Mouse (Mus musculus) midbrain, embryonic 11.5 days (tissue): ENCODE data around the gene Lamtor5. TPM values are rescaled to one million over a fixed set of nuclear protein-coding genes. Genes with fewer than 3 reads are reported as not detected.

Experiments
- ATAC-seq: fragments of 200-750 bp; cut with Nextera tagmentation; 2 replicates; pipeline ENCODE4 v1.8.0; 2017; ENCODE audit warnings: moderate TSS enrichment, moderate library complexity; ENCODE audit not compliant: low FRiP score
- DNase-seq: peaks from one replicate; pipeline ENCODE4 v3.0.0; 2015; ENCODE audit warnings: low spot score; ENCODE audit errors: missing footprints
- H3K27ac ChIP-seq: fragments of 300-500 bp; sonication (generic); 2 replicates; pipeline ENCODE4 v1.5.1; 2014; ENCODE audit warnings: low read depth, low read length
- H3K27me3 ChIP-seq: fragments of 300-500 bp; sonication (generic); 2 replicates; pipeline ENCODE4 v1.6.1; 2014; ENCODE audit warnings: mild to moderate bottlenecking, low read length, moderate library complexity, mixed read lengths; ENCODE audit not compliant: control insufficient read depth, insufficient read depth
- H3K36me3 ChIP-seq: fragments of 300-500 bp; sonication (generic); 2 replicates; pipeline ENCODE4 v1.6.1; 2014; ENCODE audit warnings: mild to moderate bottlenecking, low read length, moderate library complexity, mixed read lengths; ENCODE audit not compliant: control insufficient read depth, insufficient read depth
- H3K4me1 ChIP-seq: fragments of 300-500 bp; sonication (generic); 2 replicates; pipeline ENCODE4 v1.6.1; 2014; ENCODE audit warnings: low read length; ENCODE audit not compliant: control insufficient read depth, insufficient read depth
- H3K4me2 ChIP-seq: fragments of 300-500 bp; sonication (generic); 2 replicates; pipeline ENCODE4 v1.6.1; 2014; ENCODE audit warnings: mild to moderate bottlenecking, moderate library complexity
- H3K4me3 ChIP-seq: fragments of 300-500 bp; sonication (generic); 2 replicates; pipeline ENCODE4 v1.5.1; 2014; ENCODE audit warnings: low read depth, low read length
- H3K9ac ChIP-seq: fragments of 300-500 bp; sonication (generic); 2 replicates; pipeline ENCODE4 v1.6.1; 2014; ENCODE audit warnings: low read length
- H3K9me3 ChIP-seq: fragments of 300-500 bp; sonication (generic); 2 replicates; pipeline ENCODE4 v1.6.1; 2016; ENCODE audit warnings: low read length; ENCODE audit not compliant: control insufficient read depth
- WGBS: fragments of 180-500 bp; shearing (Covaris S2); extraction: QIAGEN DNeasy Blood & Tissue Kit; methylation state at CpG from one replicate; pipeline ENCODE4 v1.1.7; 2014; 5-methylcytosine and 5-hydroxymethylcytosine counted together
- polyA plus RNA-seq: library from polyadenylated mRNA; unstranded; fragments of >200 nt; fragmentation: Nextera tagmentation; extraction: Ambion mirVana; gene quantifications from 2 replicates; pipeline ENCODE4 v1.2.1, GENCODE M21; 2014

The Lamtor5 gene
- 195 and 198 TPM in 2 replicates for polyA plus RNA-seq

GRCm38 (mm10) chr3:107278479-107279269, at the start of gene Lamtor5:
TSS of gene Lamtor5 (plus strand) at chr3:107278858.
- H3K9me3 ChIP-seq, result no peaks in the 10 kb centered on the region
- no peak within 1 kb of the TSS for H3K27ac ChIP-seq
- H3K4me1 ChIP-seq, result peaks cover 8% of the 10 kb centered on the region
- peaks cover 3% of the 10 kb centered on the region; the same call in 1 of the 2 replicates for H3K36me3 ChIP-seq
- DNase-seq, result peak; percentile 99
- no peaks in the 10 kb centered on the region for H3K27me3 ChIP-seq
- WGBS, result 3% methylated on average over 43 of the region's 43 CpGs
- H3K9ac ChIP-seq, result peak within 1 kb of the TSS; percentile 83
- H3K4me3 ChIP-seq, result peak within 1 kb of the TSS; percentile 91
- peak within 1 kb of the TSS; percentile 53 for H3K4me2 ChIP-seq
- ATAC-seq, result peak; percentile 93

- DNase-seq (peak; percentile 54), ATAC-seq (no peak)
- H3K4me3 ChIP-seq, result no peak overlapping the region
- WGBS, result 85% methylated on average over 5 of the region's 5 CpGs
- H3K9ac ChIP-seq, result no peak overlapping the region
- H3K27ac ChIP-seq, result no peak overlapping the region
- H3K9me3 ChIP-seq, result no peaks in the 10 kb centered on the region
- H3K27me3 ChIP-seq, result no peaks in the 10 kb centered on the region
- H3K4me1 ChIP-seq, result no peaks in the 10 kb centered on the region
- no peak overlapping the region for H3K4me2 ChIP-seq
- H3K36me3 ChIP-seq, result no peaks in the 10 kb centered on the region
Measured at GRCm38 (mm10) chr3:107229221-107229620, 49.4 kb upstream of the Lamtor5 start.

- WGBS, result 78% methylated on average over 5 of the region's 5 CpGs
- DNase-seq (no peak), ATAC-seq (no peak)
- H3K27ac ChIP-seq, result no peak overlapping the region
- H3K9ac ChIP-seq, result no peak overlapping the region
- no peaks in the 10 kb centered on the region for H3K27me3 ChIP-seq
- H3K4me1 ChIP-seq, result no peaks in the 10 kb centered on the region
- no peaks in the 10 kb centered on the region for H3K36me3 ChIP-seq
- H3K4me3 ChIP-seq, result no peak overlapping the region
- no peaks in the 10 kb centered on the region for H3K9me3 ChIP-seq
- no peak overlapping the region for H3K4me2 ChIP-seq
Measured at GRCm38 (mm10) chr3:107229822-107230221, 48.8 kb upstream of the Lamtor5 start.

- 67% methylated on average over 1 of the region's 1 CpGs for WGBS
- no peak within 1 kb of the TSS for H3K4me2 ChIP-seq
Measured at GRCm38 (mm10) chr3:107230527-107230926, 48.1 kb upstream of the Lamtor5 start, which contains the start of gene A630076J17Rik. TSS of gene A630076J17Rik (plus strand) at chr3:107230614.

GRCm38 (mm10) chr3:107231202-107231601, 47.5 kb upstream of the Lamtor5 start:
- ATAC-seq (no peak), DNase-seq (no peak)
- no peaks in the 10 kb centered on the region for H3K4me1 ChIP-seq
- no peak overlapping the region for H3K4me3 ChIP-seq
- H3K9ac ChIP-seq, result no peak overlapping the region
- no peaks in the 10 kb centered on the region for H3K36me3 ChIP-seq
- 73% methylated on average over 4 of the region's 4 CpGs for WGBS
- H3K27me3 ChIP-seq, result no peaks in the 10 kb centered on the region
- H3K9me3 ChIP-seq, result no peaks in the 10 kb centered on the region
- H3K27ac ChIP-seq, result no peak overlapping the region
- H3K4me2 ChIP-seq, result no peak overlapping the region

More at GRCm38 (mm10) chr3:107230527-107230926, 48.1 kb upstream of the Lamtor5 start, which contains the start of gene A630076J17Rik:
- H3K4me1 ChIP-seq, result no peaks in the 10 kb centered on the region
- ATAC-seq (no peak), DNase-seq (no peak)
- H3K27ac ChIP-seq, result no peak within 1 kb of the TSS
- H3K36me3 ChIP-seq, result no peaks in the 10 kb centered on the region
- no peaks in the 10 kb centered on the region for H3K27me3 ChIP-seq
- no peak within 1 kb of the TSS for H3K9ac ChIP-seq
- no peak within 1 kb of the TSS for H3K4me3 ChIP-seq
- no peaks in the 10 kb centered on the region for H3K9me3 ChIP-seq

- Histone ChIP-seq H3K4me3 (no peak overlapping the region), H3K4me2 (no peak overlapping the region)
Measured at GRCm38 (mm10) chr3:107233351-107233813, 45.3 kb upstream of the Lamtor5 start.

GRCm38 (mm10) chr3:107233945-107234344, 44.7 kb upstream of the Lamtor5 start:
- Histone ChIP-seq H3K9me3 (no peaks in the 10 kb centered on the region), H3K4me1 (no peaks in the 10 kb centered on the region), H3K4me2 (no peak overlapping the region), H3K9ac (no peak overlapping the region), H3K27me3 (no peaks in the 10 kb centered on the region), H3K36me3 (no peaks in the 10 kb centered on the region), H3K4me3 (no peak overlapping the region), H3K27ac (no peak overlapping the region)
- 23% methylated on average over 2 of the region's 2 CpGs for WGBS
- DNase-seq (peak; percentile 64), ATAC-seq (peak; percentile 44; the same call in 1 of the 2 replicates)

More at GRCm38 (mm10) chr3:107233351-107233813, 45.3 kb upstream of the Lamtor5 start:
- ATAC-seq, result peak; percentile 66
- Histone ChIP-seq H3K4me1 (no peaks in the 10 kb centered on the region), H3K27me3 (no peaks in the 10 kb centered on the region), H3K36me3 (no peaks in the 10 kb centered on the region), H3K9ac (peak overlapping the region; percentile 24; the same call in 1 of the 2 replicates), H3K27ac (no peak overlapping the region), H3K9me3 (no peaks in the 10 kb centered on the region)
- 7% methylated on average over 11 of the region's 11 CpGs for WGBS
- peak; percentile 99 for DNase-seq

GRCm38 (mm10) chr3:107238051-107238450, 40.6 kb upstream of the Lamtor5 start:
- H3K36me3 ChIP-seq, result no peaks in the 10 kb centered on the region
- H3K9ac ChIP-seq, result no peak overlapping the region
- ATAC-seq, result no peak
- WGBS, result 57% methylated on average over 2 of the region's 2 CpGs
- no peaks in the 10 kb centered on the region for H3K27me3 ChIP-seq
- no peak overlapping the region for H3K27ac ChIP-seq
- no peak for DNase-seq
- H3K9me3 ChIP-seq, result no peaks in the 10 kb centered on the region
- 0 out of 2 replicates have a peak, but pooled peaks cover 2% of the 10 kb centered on the region for H3K4me1 ChIP-seq
- no peak overlapping the region for H3K4me3 ChIP-seq
- no peak overlapping the region for H3K4me2 ChIP-seq

- H3K4me2 ChIP-seq, result no peak overlapping the region
- no peaks in the 10 kb centered on the region for H3K27me3 ChIP-seq
- DNase-seq (no peak), ATAC-seq (no peak)
- H3K9me3 ChIP-seq, result no peaks in the 10 kb centered on the region
- H3K4me1 ChIP-seq, result 0 out of 2 replicates have a peak, but pooled peaks cover 2% of the 10 kb centered on the region
- H3K27ac ChIP-seq, result no peak overlapping the region
- no peaks in the 10 kb centered on the region for H3K36me3 ChIP-seq
- H3K4me3 ChIP-seq, result no peak overlapping the region
- WGBS, result 91% methylated on average over 8 of the region's 8 CpGs
- H3K9ac ChIP-seq, result no peak overlapping the region
Measured at GRCm38 (mm10) chr3:107238471-107238980, 40.1 kb upstream of the Lamtor5 start.
